Mouse (Mus musculus) liver, embryonic 11.5 days (tissue): ENCODE measurements around the gene Vmn2r89. TPM values are rescaled to one million over a fixed set of nuclear protein-coding genes. Genes with fewer than 3 reads are reported as not detected.
"Not testable (repeated sequence)": the region's sequence is repeated elsewhere in the genome, so short reads cannot be mapped to it uniquely, and the experiment has no call there.

Source experiments
- ATAC-seq: fragments of 200-750 bp; cut with Nextera tagmentation; replicated peaks from 2 replicates; pipeline ENCODE4 v1.8.0; 2017; ENCODE audit warnings: moderate number of reproducible peaks, mild to moderate bottlenecking, moderate TSS enrichment, moderate library complexity; ENCODE audit not compliant: low FRiP score
- DNase-seq: peaks from one replicate; pipeline ENCODE4 v3.0.0-alpha.2; 2017; ENCODE audit warnings: low spot score
- H3K27ac ChIP-seq: fragments of 300-500 bp; sonication (generic); 2 replicates; pipeline ENCODE4 v1.5.1; 2014; ENCODE audit warnings: mild to moderate bottlenecking, low read depth, low read length, control low read depth
- H3K27me3 ChIP-seq: fragments of 300-500 bp; sonication (generic); replicated peaks from 2 replicates; pipeline ENCODE4 v1.6.1; 2014; ENCODE audit warnings: low read length, mixed read lengths; ENCODE audit not compliant: control insufficient read depth, insufficient read depth
- H3K36me3 ChIP-seq: fragments of 300-500 bp; sonication (generic); 2 replicates; pipeline ENCODE4 v1.6.1; 2014; ENCODE audit warnings: mild to moderate bottlenecking, low read length, moderate library complexity, mixed read lengths; ENCODE audit not compliant: control insufficient read depth, insufficient read depth
- H3K4me1 ChIP-seq: fragments of 300-500 bp; sonication (generic); replicated peaks from 2 replicates; pipeline ENCODE4 v1.6.1; 2014; ENCODE audit warnings: low read length, mixed read lengths; ENCODE audit not compliant: control insufficient read depth, insufficient read depth
- H3K4me2 ChIP-seq: fragments of 300-500 bp; sonication (generic); 2 replicates; pipeline ENCODE4 v1.6.1; 2014; ENCODE audit warnings: mild to moderate bottlenecking, control low read depth, moderate library complexity
- H3K4me3 ChIP-seq: fragments of 300-500 bp; sonication (generic); 2 replicates; pipeline ENCODE4 v1.5.1; 2014; ENCODE audit warnings: low read depth, low read length, control low read depth
- H3K9ac ChIP-seq: fragments of 300-500 bp; sonication (generic); 2 replicates; pipeline ENCODE4 v1.6.1; 2014; ENCODE audit warnings: low read depth, low read length, control low read depth
- H3K9me3 ChIP-seq: fragments of 300-500 bp; sonication (generic); 2 replicates; pipeline ENCODE4 v1.6.1; 2016; ENCODE audit warnings: low read length, inconsistent platforms, mixed read lengths; ENCODE audit not compliant: control insufficient read depth
- WGBS: fragments of 180-500 bp; shearing (Covaris S2); extraction: QIAGEN DNeasy Blood & Tissue Kit; methylation state at CpG from one replicate; pipeline ENCODE4 v1.1.7; 2014; 5-methylcytosine and 5-hydroxymethylcytosine counted together
- polyA plus RNA-seq: library from polyadenylated mRNA; unstranded; fragments of >200 nt; fragmentation: Nextera tagmentation; extraction: Ambion mirVana; gene quantifications from 2 replicates; pipeline ENCODE4 v1.2.1, GENCODE M21; 2014

Gene Vmn2r89
- not detected in 2 replicates for polyA plus RNA-seq

DNA sequence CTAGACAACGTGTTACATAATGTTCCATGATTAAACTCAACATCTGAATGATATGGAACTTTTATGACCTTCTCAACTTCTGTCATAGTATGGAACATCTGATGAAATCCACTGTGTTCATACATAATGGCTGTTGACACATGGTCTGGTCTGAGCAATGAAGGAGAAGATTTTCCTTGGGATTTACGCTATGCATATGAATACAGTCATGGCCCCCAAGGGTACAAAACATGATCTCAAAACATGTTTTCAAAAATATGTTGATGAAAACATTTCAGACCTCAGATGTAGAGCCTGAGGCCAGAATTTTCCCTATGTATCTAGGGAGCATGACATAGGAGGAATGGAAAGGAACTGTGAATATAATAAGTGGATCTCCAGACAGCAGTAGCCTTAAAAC, at the start of gene Vmn2r89:
Gene Vmn2r89, plus strand, starts transcription at position 301 of the 400 bp plus-strand sequence.
- ATAC-seq, H3K4me2 ChIP-seq: not testable (repeated sequence)

GRCm38 (mm10) chr14:51410520-51410919, 41.1 kb upstream of the Vmn2r89 start, which contains the start of gene Vmn2r88:
Gene Vmn2r88 (plus strand): TSS chr14:51410820.
- H3K9ac ChIP-seq, result no peak within 1 kb of the TSS
- ATAC-seq (no peak), DNase-seq (no peak)
- 80% methylated on average over 1 of the region's 1 CpGs for WGBS
- H3K9me3 ChIP-seq, result no peaks in the 10 kb centered on the region
- no peak within 1 kb of the TSS for H3K4me2 ChIP-seq
- no peak within 1 kb of the TSS for H3K4me3 ChIP-seq
- no peak within 1 kb of the TSS for H3K27ac ChIP-seq
- H3K27me3 ChIP-seq, result no peaks in the 10 kb centered on the region
- no peaks in the 10 kb centered on the region for H3K36me3 ChIP-seq
- no peaks in the 10 kb centered on the region for H3K4me1 ChIP-seq

More for the DNA sequence above, at the start of gene Vmn2r89:
- DNase-seq, H3K4me3 ChIP-seq, H3K9ac ChIP-seq, H3K27me3 ChIP-seq, H3K27ac ChIP-seq, H3K9me3 ChIP-seq, H3K4me1 ChIP-seq, H3K36me3 ChIP-seq: not testable (repeated sequence)
- WGBS, result 69% methylated on average over 2 of the region's 2 CpGs

DNA sequence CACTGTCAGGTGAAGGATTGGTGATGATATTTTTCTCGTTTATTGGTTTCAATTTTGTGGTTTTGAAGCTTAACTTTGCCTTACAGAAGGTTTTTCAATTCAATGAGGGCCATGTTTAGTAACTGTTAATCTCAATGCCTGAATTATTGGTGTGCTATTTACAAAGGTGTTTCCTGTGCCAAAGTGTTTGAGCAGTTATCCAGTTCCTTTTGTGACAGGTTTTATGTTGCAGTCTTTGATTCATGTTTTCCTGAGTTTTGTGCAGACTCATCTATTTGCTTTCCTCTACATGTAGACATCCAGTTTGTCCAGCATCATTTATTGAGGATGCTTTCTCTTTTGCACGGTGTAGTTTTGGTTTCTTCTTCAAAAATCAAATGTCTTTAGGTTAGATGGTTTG, 27.8 kb upstream of the Vmn2r89 start:
- no peak overlapping the region for H3K4me2 ChIP-seq
- H3K36me3 ChIP-seq, result no peaks in the 10 kb centered on the region
- no peak for ATAC-seq
- H3K27ac ChIP-seq, result no peak overlapping the region
- whole genome bisulfite sequencing, result 57% methylated on average over 2 of the region's 2 CpGs
- H3K9me3 ChIP-seq, result no peaks in the 10 kb centered on the region
- H3K4me3 ChIP-seq, result no peak overlapping the region
- H3K9ac ChIP-seq, result no peak overlapping the region
- no peaks in the 10 kb centered on the region for H3K27me3 ChIP-seq
- no peaks in the 10 kb centered on the region for H3K4me1 ChIP-seq
- DNase-seq, result no peak

- not testable (repeated sequence) for DNase-seq, ATAC-seq, H3K4me1 ChIP-seq, H3K36me3 ChIP-seq, H3K9me3 ChIP-seq, H3K27me3 ChIP-seq, H3K4me2 ChIP-seq, H3K27ac ChIP-seq, H3K4me3 ChIP-seq, H3K9ac ChIP-seq
These were observed 21.5 kb upstream of the Vmn2r89 start for GRCm38 (mm10) chr14:51430138-51430537.

DNA sequence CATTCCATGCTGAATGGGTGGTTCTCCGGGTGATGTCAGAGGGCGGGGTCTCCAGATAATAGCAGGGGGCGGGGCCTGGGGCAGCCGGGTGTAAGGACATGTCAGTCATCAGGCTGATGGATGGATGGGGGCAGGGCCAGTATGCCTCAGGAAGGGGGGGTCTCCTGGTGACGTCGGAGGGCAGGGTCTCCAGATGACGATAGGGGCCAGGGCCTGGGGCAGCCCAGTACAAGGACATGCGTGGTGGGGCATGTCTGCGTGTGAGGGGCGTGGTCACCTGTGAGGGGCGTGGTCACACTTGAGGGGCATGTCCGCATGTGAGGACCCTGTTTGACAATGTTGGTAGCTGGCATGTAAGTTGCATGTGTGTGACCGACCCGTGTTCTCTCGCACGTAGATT, 17.1 kb upstream of the Vmn2r89 start:
- Histone ChIP-seq H3K9ac (no peak overlapping the region), H3K27me3 (no peaks in the 10 kb centered on the region), H3K9me3 (peaks cover 17% of the 10 kb centered on the region), H3K36me3 (no peaks in the 10 kb centered on the region), H3K4me3 (no peak overlapping the region), H3K4me1 (no peaks in the 10 kb centered on the region), H3K27ac (no peak overlapping the region), H3K4me2 (no peak overlapping the region)
- 90% methylated on average over 16 of the region's 16 CpGs for WGBS
- ATAC-seq, result no peak
- DNase-seq, result no peak

GRCm38 (mm10) chr14:51435020-51435419, 16.6 kb upstream of the Vmn2r89 start:
- peaks cover 17% of the 10 kb centered on the region for H3K9me3 ChIP-seq
- H3K27ac ChIP-seq, result no peak overlapping the region
- H3K27me3 ChIP-seq, result no peaks in the 10 kb centered on the region
- no peak overlapping the region for H3K9ac ChIP-seq
- no peaks in the 10 kb centered on the region for H3K4me1 ChIP-seq
- H3K4me3 ChIP-seq, result no peak overlapping the region
- no peaks in the 10 kb centered on the region for H3K36me3 ChIP-seq
- H3K4me2 ChIP-seq, result no peak overlapping the region
- 94% methylated on average over 26 of the region's 26 CpGs for WGBS
- no peak for ATAC-seq
- DNase-seq, result no peak

GRCm38 (mm10) chr14:51438955-51439354, 12.7 kb upstream of the Vmn2r89 start:
- WGBS, result 82% methylated on average over 4 of the region's 4 CpGs
- ATAC-seq (no peak), DNase-seq (no peak)
- H3K27ac ChIP-seq, result no peak overlapping the region
- H3K4me1 ChIP-seq, result no peaks in the 10 kb centered on the region
- H3K36me3 ChIP-seq, result no peaks in the 10 kb centered on the region
- no peak overlapping the region for H3K4me2 ChIP-seq
- no peak overlapping the region for H3K4me3 ChIP-seq
- no peaks in the 10 kb centered on the region for H3K27me3 ChIP-seq
- H3K9ac ChIP-seq, result no peak overlapping the region
- peaks cover 17% of the 10 kb centered on the region for H3K9me3 ChIP-seq

DNA sequence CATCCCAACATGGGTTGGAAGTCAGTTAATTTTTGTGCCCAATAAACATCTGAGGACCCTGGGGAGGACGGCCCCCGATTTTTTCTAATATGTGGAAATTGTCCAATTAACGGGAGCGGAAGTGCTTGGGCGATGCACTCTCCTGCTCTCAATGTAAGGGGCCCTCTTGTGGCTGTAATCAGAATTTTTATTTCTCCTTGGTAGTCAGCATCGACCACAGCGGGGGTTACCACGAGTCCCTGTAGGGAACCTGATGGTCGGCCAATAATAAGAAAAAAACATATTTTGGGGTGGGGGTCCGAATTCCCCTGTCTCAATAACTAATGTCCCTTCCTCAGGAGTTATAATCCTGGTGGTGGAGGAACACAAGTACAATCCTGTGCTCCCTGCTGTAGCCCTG, 28.6 kb downstream of the Vmn2r89 start:
- WGBS, result 81% methylated on average over 10 of the region's 10 CpGs
- not testable (repeated sequence) for H3K36me3 ChIP-seq, H3K27ac ChIP-seq, H3K9me3 ChIP-seq, H3K9ac ChIP-seq, H3K4me1 ChIP-seq, H3K27me3 ChIP-seq, ATAC-seq, H3K4me3 ChIP-seq, DNase-seq, H3K4me2 ChIP-seq

GRCm38 (mm10) chr14:51481332-51482015, 29.8 kb downstream of the Vmn2r89 start:
- not testable (repeated sequence) for DNase-seq, H3K4me1 ChIP-seq, H3K36me3 ChIP-seq, H3K27me3 ChIP-seq, H3K9ac ChIP-seq, H3K4me3 ChIP-seq, H3K9me3 ChIP-seq, ATAC-seq, H3K4me2 ChIP-seq, H3K27ac ChIP-seq
- WGBS, result 74% methylated on average over 12 of the region's 12 CpGs
